Mouse (Mus musculus): Measurements from ENCODE around the gene Oscar.
"Not testable (repeated sequence)": the region's sequence is repeated elsewhere in the genome, so short reads cannot be mapped to it uniquely, and the experiment has no call there.

The Oscar gene

GRCm38 (mm10) chr7:3574216-3574615 is 41.7 kb downstream of the Oscar start:
- in situ Hi-C loops (cut with MboI; ENCODE audit: unreplicated experiment in 2 of 2): no loop called here

GRCm38 (mm10) chr7:3571847-3572246 is 44.1 kb downstream of the Oscar start:
- in situ Hi-C loops (cut with MboI; ENCODE audit: unreplicated experiment in 2 of 2): no loop called here

GRCm38 (mm10) chr7:3570580-3570979 is 45.4 kb downstream of the Oscar start:
- in situ Hi-C loops (cut with MboI; ENCODE audit: unreplicated experiment in 2 of 2): not testable (repeated sequence)

- in situ Hi-C loops (cut with MboI; ENCODE audit: unreplicated experiment in 2 of 2): no loop called here
Measured at GRCm38 (mm10) chr7:3569725-3570124, 46.2 kb downstream of the Oscar start.

GRCm38 (mm10) chr7:3567336-3567735 is 48.6 kb downstream of the Oscar start:
- in situ Hi-C loops (cut with MboI; ENCODE audit: unreplicated experiment in 2 of 2): no loop called here

Measured in v-Abl transformed pro-B cells (cell line).